Mouse (Mus musculus) layer of hippocampus, adult 9-10 months (tissue): ENCODE results near the gene Cdk6.
"Not testable (repeated sequence)": the region's sequence is repeated elsewhere in the genome, so short reads cannot be mapped to it uniquely, and the experiment has no call there.

ENCODE experiments used
- DNase-seq: peaks from one replicate; pipeline ENCODE4 v3.0.0; 2022; ENCODE audit warnings: low spot score

Gene Cdk6

DNA sequence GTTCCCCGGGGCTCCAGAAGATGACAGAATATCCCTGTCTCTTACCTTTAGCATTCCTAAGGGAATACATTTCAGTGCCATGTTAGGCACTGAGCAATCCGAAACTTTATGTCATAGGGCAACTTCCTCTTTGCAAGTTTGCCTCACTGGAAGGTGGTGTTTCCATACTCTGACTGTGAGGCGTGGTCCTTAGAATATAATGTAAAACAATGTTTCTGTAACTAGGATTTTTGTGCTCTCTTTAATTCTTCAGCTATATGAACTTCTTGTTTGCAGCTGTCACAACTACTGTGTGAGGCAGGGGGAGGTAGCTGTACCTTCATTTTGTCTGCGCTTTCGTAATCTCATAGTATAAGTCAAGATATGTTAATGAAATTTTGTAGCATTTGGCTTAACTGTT, 92.8 kb downstream of the Cdk6 start:
- not testable (repeated sequence) for DNase-seq

DNA sequence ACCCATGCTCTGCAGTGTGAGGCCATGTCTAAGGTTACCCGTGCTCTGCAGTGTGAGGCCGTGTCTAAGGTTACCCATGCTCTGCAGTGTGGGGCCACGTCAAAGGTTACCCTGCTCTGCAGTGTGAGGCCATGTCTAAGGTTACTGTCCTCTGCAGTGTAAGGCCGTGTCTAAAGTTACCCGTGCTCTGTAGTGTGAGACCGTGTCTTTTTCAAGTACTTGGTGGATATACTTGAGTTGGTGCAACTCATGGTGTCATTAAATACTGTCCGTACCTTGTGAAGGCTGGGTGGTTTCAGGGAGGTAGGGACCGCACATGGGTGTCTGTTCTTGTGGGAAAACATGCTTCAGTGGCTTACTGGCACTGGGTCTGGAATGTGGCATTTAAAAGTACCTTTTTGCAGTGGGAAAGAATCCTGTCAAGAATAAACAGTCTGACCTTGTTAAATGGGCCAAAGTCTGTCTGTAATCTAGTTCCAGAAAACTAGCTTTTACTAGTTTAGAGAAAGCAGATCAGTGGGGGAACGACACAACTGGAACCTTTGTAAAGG, 97.2 kb downstream of the Cdk6 start:
- DNase-seq = not testable (repeated sequence)

- DNase-seq = not testable (repeated sequence)
These were observed 98.1 kb downstream of the Cdk6 start for GRCm38 (mm10) chr5:3439386-3439785.

- not testable (repeated sequence) for DNase-seq
These were observed 101.2 kb downstream of the Cdk6 start for GRCm38 (mm10) chr5:3442524-3442923.

GRCm38 (mm10) chr5:3451233-3451632, 109.9 kb downstream of the Cdk6 start:
- DNase-seq = not testable (repeated sequence)

GRCm38 (mm10) chr5:3453946-3454345, 112.7 kb downstream of the Cdk6 start:
- not testable (repeated sequence) for DNase-seq

DNA sequence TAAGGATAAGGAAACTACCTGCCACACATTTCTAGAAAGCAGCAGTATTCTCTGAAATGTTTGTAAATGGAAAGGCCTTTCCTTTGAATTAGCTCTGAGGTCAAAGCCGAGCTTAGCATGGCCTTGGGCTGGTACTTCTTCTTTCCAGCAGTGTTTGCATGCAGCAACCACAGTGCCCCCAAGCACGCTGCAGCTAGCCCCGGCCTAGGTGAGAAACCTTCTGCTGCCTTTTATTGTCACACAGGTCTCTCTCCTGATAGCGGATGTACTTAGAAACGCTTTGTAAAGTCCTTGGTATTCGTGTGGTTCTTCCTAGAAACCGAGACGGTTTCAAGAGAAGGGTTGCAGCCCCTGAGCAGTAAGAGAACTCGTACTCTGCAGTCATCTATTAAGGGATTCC, 119.6 kb downstream of the Cdk6 start:
- no peak for DNase-seq

DNA sequence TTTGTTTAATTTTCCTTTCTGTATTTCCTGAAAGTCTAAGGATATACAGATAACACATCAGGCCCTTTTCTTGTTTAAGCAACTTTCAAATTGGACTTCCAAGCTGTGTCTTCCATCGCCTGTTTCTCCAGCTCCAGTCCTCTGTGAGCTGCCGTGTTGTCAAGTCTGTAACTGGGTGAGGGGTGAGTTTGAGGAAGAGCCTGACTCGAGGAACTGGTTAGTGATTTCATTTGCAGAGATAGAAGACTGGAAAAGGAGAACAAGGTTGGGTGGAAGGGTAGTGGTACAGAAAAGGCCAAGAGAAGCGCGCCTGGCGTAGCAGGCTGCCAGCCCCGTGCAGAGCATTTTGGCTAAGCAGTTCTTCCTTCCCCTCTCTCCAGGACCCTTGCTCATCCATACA, 120.1 kb downstream of the Cdk6 start:
- no peak for DNase-seq

- DNase-seq = no peak
These were observed 121.8 kb downstream of the Cdk6 start for GRCm38 (mm10) chr5:3462897-3463757.

GRCm38 (mm10) chr5:3463758-3464157, 122.5 kb downstream of the Cdk6 start:
- DNase-seq = no peak

GRCm38 (mm10) chr5:3466069-3466877, 125.0 kb downstream of the Cdk6 start:
- DNase-seq = no peak

DNA sequence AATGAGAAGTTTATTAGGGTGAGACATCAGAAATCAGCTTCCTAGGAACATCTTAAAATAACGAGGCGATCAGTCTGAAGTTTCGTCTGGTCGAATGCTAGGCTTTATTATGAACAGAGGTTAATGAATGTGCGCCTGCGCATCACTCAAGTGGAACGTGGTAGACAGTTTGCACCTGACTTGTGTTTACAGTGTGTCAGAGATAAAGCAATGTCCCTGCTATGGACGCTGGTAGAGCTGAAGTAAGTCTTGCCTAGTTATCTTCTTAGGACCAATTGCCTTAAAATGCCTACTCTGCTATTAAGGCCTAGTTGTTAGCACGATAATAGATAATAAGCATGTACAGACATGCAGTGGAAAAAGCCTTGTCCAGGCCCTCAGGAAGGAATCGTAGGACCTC, 129.6 kb downstream of the Cdk6 start:
- no peak for DNase-seq

DNA sequence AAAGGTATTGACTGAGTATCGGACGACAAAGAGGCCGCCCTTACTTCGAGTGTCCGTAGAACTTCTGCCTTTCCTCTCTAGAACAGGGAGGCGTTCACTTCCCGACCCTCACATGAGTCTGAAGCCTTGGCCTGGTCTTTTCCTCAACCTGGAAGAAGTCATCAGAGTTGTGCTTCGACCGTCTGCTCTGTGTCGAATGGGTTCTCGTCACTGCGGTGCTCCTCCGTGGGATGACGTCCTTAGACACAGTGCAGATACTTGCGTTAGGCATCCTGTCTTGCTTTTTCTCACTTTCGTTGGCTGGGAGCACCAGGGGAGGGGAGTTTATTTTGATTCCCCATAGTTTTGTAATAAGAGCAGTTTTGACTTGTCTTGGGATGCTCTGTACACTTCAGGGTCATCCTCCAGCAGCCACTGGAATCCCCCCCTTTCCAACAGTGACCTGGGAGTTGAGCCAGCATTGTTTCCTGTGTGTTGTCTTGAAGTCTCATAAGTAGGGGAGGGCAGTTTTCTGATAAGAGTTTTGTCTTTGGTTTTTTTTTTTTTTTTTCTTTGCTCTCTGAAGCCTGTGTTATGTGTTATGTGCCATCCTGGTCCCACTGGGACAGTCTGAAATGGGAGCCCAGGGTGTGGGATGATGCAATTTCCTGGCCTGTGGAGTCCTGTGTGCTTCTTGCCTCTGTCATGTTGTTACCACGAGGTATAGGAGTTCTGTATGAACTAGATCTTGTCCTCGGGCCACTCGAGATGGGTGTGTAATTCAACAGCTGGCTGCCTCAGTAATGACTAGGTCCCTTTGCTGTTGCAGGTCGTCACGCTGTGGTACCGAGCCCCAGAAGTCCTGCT, 131.2 kb downstream of the Cdk6 start:
- no peak for DNase-seq

DNA sequence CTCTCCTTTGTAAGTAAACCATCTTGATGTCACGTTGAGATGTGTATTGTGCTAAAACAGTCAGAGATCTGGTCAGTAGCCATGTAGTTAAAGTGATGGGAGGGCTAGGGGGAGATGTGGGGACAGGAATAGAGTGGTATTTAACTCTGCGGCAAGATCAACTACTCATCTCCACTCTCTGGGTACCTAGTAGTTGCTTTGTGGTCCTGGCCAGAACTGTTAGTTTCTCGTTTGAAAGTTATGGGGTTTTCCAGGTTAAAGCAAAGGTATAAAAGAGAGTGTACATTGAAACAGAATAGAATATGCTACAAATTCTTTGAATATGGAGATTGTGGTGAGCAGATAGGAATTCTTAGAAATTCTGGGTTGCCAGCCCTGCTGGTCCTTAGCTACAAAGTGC, 136.4 kb downstream of the Cdk6 start:
- DNase-seq = no peak

DNA sequence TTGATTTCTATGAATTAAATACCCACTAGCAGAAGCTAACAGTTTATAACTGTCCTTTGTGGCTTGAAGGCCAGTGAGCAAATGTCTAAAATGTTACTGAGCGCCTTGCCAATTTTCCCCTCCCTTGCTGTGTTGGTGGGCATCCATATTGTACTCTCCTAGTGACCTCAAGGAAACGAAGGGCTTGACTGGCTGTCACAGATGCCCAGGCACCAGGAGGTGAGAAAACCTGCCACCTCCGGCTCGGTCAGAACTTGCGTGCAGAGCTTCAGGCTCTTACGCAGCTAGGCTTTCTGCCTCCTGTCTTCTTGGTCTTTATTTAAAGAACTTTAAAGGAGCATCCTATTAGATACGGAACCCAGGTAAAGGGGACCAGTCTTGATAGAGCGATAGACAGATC, 136.9 kb downstream of the Cdk6 start:
- no peak for DNase-seq

- no peak for DNase-seq
These were observed 137.9 kb downstream of the Cdk6 start for GRCm38 (mm10) chr5:3479016-3479795.

GRCm38 (mm10) chr5:3480637-3481395, 139.5 kb downstream of the Cdk6 start:
- DNase-seq = no peak

- DNase-seq = no peak
These were observed 141.2 kb downstream of the Cdk6 start for GRCm38 (mm10) chr5:3482474-3482873.

GRCm38 (mm10) chr5:3483054-3483722, 141.9 kb downstream of the Cdk6 start:
- DNase-seq = no peak
